Mouse (Mus musculus) cerebellum, adult 9-10 months (tissue): Measurements from ENCODE around the gene Heatr1.

Source experiments
- DNase-seq: peaks from one replicate; pipeline ENCODE4 v3.0.0; 2022

Heatr1 gene

GRCm38 (mm10) chr13:12394609-12395505, at the start of gene Heatr1:
Gene Heatr1 (plus strand): TSS chr13:12395027.
- peak; percentile 97 for DNase-seq

GRCm38 (mm10) chr13:12346837-12347236, 48.0 kb upstream of the Heatr1 start:
- no peak for DNase-seq

GRCm38 (mm10) chr13:12349197-12349824, 45.5 kb upstream of the Heatr1 start:
- no peak for DNase-seq

- DNase-seq: no peak
Measured at GRCm38 (mm10) chr13:12356184-12356583, 38.6 kb upstream of the Heatr1 start.

- DNase-seq: no peak
Measured at GRCm38 (mm10) chr13:12357554-12357953, 37.3 kb upstream of the Heatr1 start.

- no peak for DNase-seq
Measured at GRCm38 (mm10) chr13:12361486-12361885, 33.3 kb upstream of the Heatr1 start.

- no peak for DNase-seq
Measured at GRCm38 (mm10) chr13:12369041-12369621, 25.7 kb upstream of the Heatr1 start.

GRCm38 (mm10) chr13:12369930-12370329, 24.9 kb upstream of the Heatr1 start:
- DNase-seq: no peak

- no peak for DNase-seq
Measured at GRCm38 (mm10) chr13:12372755-12373154, 22.1 kb upstream of the Heatr1 start.

- no peak for DNase-seq
Measured at GRCm38 (mm10) chr13:12376778-12377177, 18.0 kb upstream of the Heatr1 start.

- no peak for DNase-seq
Measured at GRCm38 (mm10) chr13:12384796-12385195, 10.0 kb upstream of the Heatr1 start.

GRCm38 (mm10) chr13:12386286-12386685, 8.5 kb upstream of the Heatr1 start:
- no peak for DNase-seq

- DNase-seq: no peak
Measured at GRCm38 (mm10) chr13:12395571-12395970, 744 bp downstream of the Heatr1 start.

- no peak for DNase-seq
Measured at GRCm38 (mm10) chr13:12408343-12409066, 13.7 kb downstream of the Heatr1 start.

- no peak for DNase-seq
Measured at GRCm38 (mm10) chr13:12412016-12412415, 17.2 kb downstream of the Heatr1 start.

GRCm38 (mm10) chr13:12420596-12420995, 25.8 kb downstream of the Heatr1 start:
- no peak for DNase-seq

- no peak for DNase-seq
Measured at GRCm38 (mm10) chr13:12428556-12428955, 33.7 kb downstream of the Heatr1 start.

GRCm38 (mm10) chr13:12433843-12434242, 39.0 kb downstream of the Heatr1 start:
- DNase-seq: no peak

GRCm38 (mm10) chr13:12439586-12439985, 44.8 kb downstream of the Heatr1 start:
- no peak for DNase-seq

GRCm38 (mm10) chr13:12440813-12441212, 46.0 kb downstream of the Heatr1 start:
- DNase-seq: no peak

- DNase-seq: no peak
Measured at GRCm38 (mm10) chr13:12442008-12442587, 47.3 kb downstream of the Heatr1 start.

- peak; percentile 54 for DNase-seq
Measured at GRCm38 (mm10) chr13:12453150-12453549, 58.3 kb downstream of the Heatr1 start.
